Mouse (Mus musculus): ENCODE measurements around the gene Taok3. TPM values are rescaled to one million over a fixed set of nuclear protein-coding genes. Genes with fewer than 3 reads are reported as not detected.
A peak's percentile ranks its signal among the peaks of the same experiment; 100 is the strongest.

The Taok3 gene
- total RNA-seq, 1 experiment from 2014 or later: 29.8 TPM

- no peak for DNase-seq
Measured at GRCm38 (mm10) chr5:117178486-117178885, 58.6 kb downstream of the Taok3 start.

GRCm38 (mm10) chr5:117181921-117182320 is 62.0 kb downstream of the Taok3 start:
- no peak for DNase-seq

- no peak for DNase-seq
Measured at GRCm38 (mm10) chr5:117182411-117182810, 62.5 kb downstream of the Taok3 start.

GRCm38 (mm10) chr5:117184832-117185231 is 64.9 kb downstream of the Taok3 start:
- no peak for DNase-seq

GRCm38 (mm10) chr5:117185673-117186072 is 65.7 kb downstream of the Taok3 start:
- no peak for DNase-seq

GRCm38 (mm10) chr5:117192061-117192460 is 72.1 kb downstream of the Taok3 start:
- DNase-seq: peak; percentile 24

GRCm38 (mm10) chr5:117193748-117194147 is 73.8 kb downstream of the Taok3 start:
- DNase-seq: no peak

- DNase-seq: no peak
Measured at GRCm38 (mm10) chr5:117194672-117195071, 74.7 kb downstream of the Taok3 start.

GRCm38 (mm10) chr5:117196551-117196950 is 76.6 kb downstream of the Taok3 start:
- DNase-seq: no peak

- no peak for DNase-seq
Measured at GRCm38 (mm10) chr5:117198390-117198789, 78.5 kb downstream of the Taok3 start.

- no peak for DNase-seq
Measured at GRCm38 (mm10) chr5:117207286-117207685, 87.4 kb downstream of the Taok3 start.

- DNase-seq: no peak
Measured at GRCm38 (mm10) chr5:117214016-117214415, 94.1 kb downstream of the Taok3 start.

GRCm38 (mm10) chr5:117231059-117231458 is 111.1 kb downstream of the Taok3 start:
- no peak for DNase-seq

- no peak for DNase-seq
Measured at GRCm38 (mm10) chr5:117236540-117236939, 116.6 kb downstream of the Taok3 start.

- no peak for DNase-seq
Measured at GRCm38 (mm10) chr5:117239106-117239505, 119.2 kb downstream of the Taok3 start.

GRCm38 (mm10) chr5:117240321-117240731 is 120.4 kb downstream of the Taok3 start:
- no peak for DNase-seq

GRCm38 (mm10) chr5:117240761-117241322 is 120.9 kb downstream of the Taok3 start:
- no peak for DNase-seq

GRCm38 (mm10) chr5:117241935-117242531 is 122.1 kb downstream of the Taok3 start:
- no peak for DNase-seq

GRCm38 (mm10) chr5:117242671-117243478 is 122.9 kb downstream of the Taok3 start:
- DNase-seq: no peak

- DNase-seq: no peak
Measured at GRCm38 (mm10) chr5:117245170-117245569, 125.2 kb downstream of the Taok3 start.

- DNase-seq: peak; percentile 79
Measured at GRCm38 (mm10) chr5:117248351-117248750, 128.4 kb downstream of the Taok3 start.

GRCm38 (mm10) chr5:117250796-117251195 is 130.9 kb downstream of the Taok3 start:
- no peak for DNase-seq

- no peak for DNase-seq
Measured at GRCm38 (mm10) chr5:117251763-117252162, 131.8 kb downstream of the Taok3 start.

Data from adrenal gland, postnatal 14 days (tissue).